Comparison of ENCODE assay signal across 25 mouse cellular contexts in genomic region chr6:56856748-56857147, GRCm38 (mm10). TPM values are rescaled to one million over a fixed set of nuclear protein-coding genes. Genes with fewer than 3 reads are reported as not detected.
DNase-seq lines count a peak whose midpoint lies in the region; ATAC-seq lines count a peak whose summit lies in the region.
"Had no signal": no experiment of that assay in that cellular context is flagged by ENCODE, and none has a peak within 500 bp of the region (broad histone marks: within the 10 kb centered on the region; RNA-seq: fewer than 3 reads in every experiment).

No protein-coding gene starts in this region.

- H3K9ac ChIP-seq in embryonic facial prominence, embryonic 15.5 days: no peak overlapping the region
- H3K9ac ChIP-seq in forebrain, embryonic 14.5 days (ENCODE audit: low read length): no peak overlapping the region
- H3K9ac ChIP-seq: heart, embryonic 13.5 days; hindbrain, embryonic 12.5 days; liver, embryonic 13.5 days had no signal

- H3K27me3 ChIP-seq in embryonic facial prominence, embryonic 15.5 days: no peaks in the 10 kb centered on the region
- no peaks in the 10 kb centered on the region for H3K27me3 ChIP-seq in forebrain, embryonic 14.5 days (replicated peaks; ENCODE audit: control insufficient read depth, insufficient read depth, low read length)
- H3K27me3 ChIP-seq: heart, embryonic 13.5 days; hindbrain, embryonic 12.5 days; liver, embryonic 13.5 days had no signal

- no peaks in the 10 kb centered on the region for H3K9me3 ChIP-seq in embryonic facial prominence, embryonic 15.5 days (replicated peaks)
- no peaks in the 10 kb centered on the region for H3K9me3 ChIP-seq in forebrain, embryonic 14.5 days (replicated peaks; ENCODE audit: control insufficient read depth, low read length)
- H3K9me3 ChIP-seq: heart, embryonic 13.5 days; hindbrain, embryonic 12.5 days; liver, embryonic 13.5 days had no signal

- ATAC-seq in embryonic facial prominence, embryonic 15.5 days (ENCODE audit: insufficient number of reproducible peaks, low FRiP score, low TSS enrichment, low read depth): peak; percentile 60; the same call in 1 of the 2 replicates
- ATAC-seq in forebrain, embryonic 14.5 days: no peak
- ATAC-seq: activated CD4-positive, CD25-positive, alpha-beta regulatory T cell, adult 4 months; forebrain, embryonic 16.5 days; intestine, postnatal 0 days had no signal

- DNase-seq in embryo, embryonic 10 days (ENCODE audit: low spot score): peak; percentile 69
- peak; percentile 20 for DNase-seq in embryo, embryonic 11 days
- peak; percentile 31 for DNase-seq in mesoderm, embryonic 11.5 days (ENCODE audit: low read depth, low spot score)
- DNase-seq in ovary, postnatal 14 days (ENCODE audit: low spot score): no peak
- no peak for DNase-seq in forebrain, embryonic 14.5 days (ENCODE audit: low spot score)
- no peak for DNase-seq in T-cell, adult 2 months (ENCODE audit: low spot score)
- DNase-seq: adrenal gland, adult 8-10 months; cerebellum, adult 18-20 months; cerebellum, postnatal 14 days; heart, postnatal 14 days; kidney, postnatal 4 days; left cerebral cortex, postnatal 4 days; liver, embryonic 13.5 days; lung, adult 2 months; lung, postnatal 14 days; midbrain, embryonic 14.5 days; retina, postnatal 1 day; right cerebral cortex, postnatal 25 days; spleen, adult 18-20 months had no signal

- WGBS in embryonic facial prominence, embryonic 15.5 days: 47% methylated on average over 5 of the region's 5 CpGs
- WGBS in forebrain, embryonic 14.5 days: 41% methylated on average over 5 of the region's 5 CpGs

- peak overlapping the region; percentile 44; the same call in 1 of the 2 replicates for H3K27ac ChIP-seq in embryonic facial prominence, embryonic 15.5 days (replicated peaks)
- H3K27ac ChIP-seq in forebrain, embryonic 14.5 days (ENCODE audit: low read depth, low read length): no peak overlapping the region
- H3K27ac ChIP-seq: heart, embryonic 13.5 days; hindbrain, embryonic 12.5 days; liver, embryonic 13.5 days had no signal

- H3K4me3 ChIP-seq in embryonic facial prominence, embryonic 15.5 days (replicated peaks): no peak overlapping the region
- no peak overlapping the region for H3K4me3 ChIP-seq in forebrain, embryonic 14.5 days (ENCODE audit: low read depth, low read length)
- H3K4me3 ChIP-seq: heart, embryonic 13.5 days; hindbrain, embryonic 12.5 days; liver, embryonic 13.5 days had no signal

- H3K4me1 ChIP-seq in embryonic facial prominence, embryonic 15.5 days: no peaks in the 10 kb centered on the region
- no peaks in the 10 kb centered on the region for H3K4me1 ChIP-seq in forebrain, embryonic 14.5 days (ENCODE audit: control insufficient read depth, insufficient read depth, low read length)
- H3K4me1 ChIP-seq: hindbrain, embryonic 12.5 days had no signal

- H3K4me2 ChIP-seq in embryonic facial prominence, embryonic 15.5 days (replicated peaks): no peak overlapping the region
- no peak overlapping the region for H3K4me2 ChIP-seq in forebrain, embryonic 14.5 days (ENCODE audit: low read length)
- H3K4me2 ChIP-seq: heart, embryonic 13.5 days; hindbrain, embryonic 12.5 days; liver, embryonic 13.5 days had no signal

- peaks cover 39% of the 10 kb centered on the region for H3K36me3 ChIP-seq in embryonic facial prominence, embryonic 15.5 days
- H3K36me3 ChIP-seq in forebrain, embryonic 14.5 days (ENCODE audit: control insufficient read depth, insufficient read depth, low read length): no peaks in the 10 kb centered on the region
- H3K36me3 ChIP-seq: hindbrain, embryonic 12.5 days had no signal

RNA-seq across cellular contexts. Expression of gene Fkbp9, which starts 24.9 kb away (rescaled TPM):
- 218 and 222 TPM in 2 replicates for polyA plus RNA-seq in embryonic facial prominence, embryonic 15.5 days (2015; fragmentation: Nextera tagmentation; extraction: Ambion mirVana)
- 26.3 and 27.9 TPM in 2 replicates for polyA plus RNA-seq in forebrain, embryonic 14.5 days (2014; fragmentation: Nextera tagmentation; extraction: Ambion mirVana)
- polyA plus RNA-seq: activated CD4-positive, CD25-positive, alpha-beta regulatory T cell, adult 4 months had no signal

RNA-seq across cellular contexts. Expression of gene Kbtbd2, which starts 59.1 kb away (rescaled TPM):
- polyA plus RNA-seq in embryonic facial prominence, embryonic 15.5 days (2015; fragmentation: Nextera tagmentation; extraction: Ambion mirVana): 25.5 and 29.0 TPM in 2 replicates
- polyA plus RNA-seq in forebrain, embryonic 14.5 days (2014; fragmentation: Nextera tagmentation; extraction: Ambion mirVana): 24.2 and 25.2 TPM in 2 replicates

Comparison
In these comparisons a context has a peak if more than half of its experiments do, and no peak if none do; other contexts are left out.
1. DNase-seq: peak in embryo, embryonic 10 days (single experiment), embryo, embryonic 11 days (single experiment) and mesoderm, embryonic 11.5 days (single experiment); none in ovary, postnatal 14 days (single experiment), forebrain, embryonic 14.5 days (single experiment) and T-cell, adult 2 months (single experiment).